Mouse (Mus musculus): ENCODE measurements around the gene Bcl6b.

GRCm38 (mm10) chr11:70192157-70192556, 37.4 kb downstream of the Bcl6b start:
- TF ChIP-seq CTCF (IDR thresholded peaks at IDR 0.05; ENCODE audit: control insufficient read depth, insufficient read depth, insufficient replicate concordance, low read depth, low read length), result no peak
- no peak for TF ChIP-seq POLR2A (IDR thresholded peaks at IDR 0.05; ENCODE audit: control insufficient read depth, low read depth, low read length)

All from testis, adult 2 months (tissue).